Mouse (Mus musculus): ENCODE results near the gene Magoh.

- TF ChIP-seq FLI1 (IDR thresholded peaks at IDR 0.05; ENCODE audit: low read length), result no peak
- TF ChIP-seq GATA1 (IDR thresholded peaks at IDR 0.05; ENCODE audit: borderline replicate concordance, low read length), result no peak
Observed at GRCm38 (mm10) chr4:107843687-107844086, 35.9 kb upstream of the Magoh start.
